Mouse (Mus musculus) liver, embryonic 14.5 days (tissue): ENCODE results near the gene Sez6l.

Experiments used
- CTCF ChIP-seq: IDR thresholded peaks from 2 replicates; pipeline ENCODE4 v1.5.1; 2016; ENCODE audit warnings: antibody characterized with exemption, low read depth, control low read depth
- EP300 ChIP-seq: IDR thresholded peaks from 2 replicates; pipeline ENCODE4 v1.6.1; 2016; ENCODE audit warnings: antibody characterized with exemption, low read depth

DNA sequence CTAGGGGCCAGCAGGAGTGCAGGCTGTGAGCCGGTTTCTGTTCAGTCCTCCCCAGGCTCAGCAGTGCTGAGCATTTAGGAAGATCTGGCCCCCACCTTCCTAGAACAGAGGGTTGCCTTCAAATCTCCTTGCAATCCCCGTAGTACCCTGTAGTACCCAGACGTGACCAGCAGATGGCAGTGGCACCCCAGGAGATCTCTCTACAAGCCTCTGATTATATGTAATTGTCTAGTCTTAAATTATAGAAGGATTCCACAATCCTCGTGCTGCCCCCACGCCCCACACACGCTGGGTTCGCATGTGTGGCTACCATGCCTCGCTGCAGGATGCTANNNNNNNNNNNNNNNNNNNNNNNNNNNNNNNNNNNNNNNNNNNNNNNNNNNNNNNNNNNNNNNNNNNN is 144.0 kb downstream of the Sez6l start:
- TF ChIP-seq CTCF = peak; percentile 89
- TF ChIP-seq EP300 = no peak
